Comparison of ENCODE assay signal across 8 mouse cellular contexts in genomic region chr5:30622177-30622840, GRCm38 (mm10). TPM values are rescaled to one million over a fixed set of nuclear protein-coding genes. Genes with fewer than 3 reads are reported as not detected.
DNase-seq lines count a peak whose midpoint lies in the region; ATAC-seq and TF ChIP-seq lines count a peak whose summit lies in the region.

No protein-coding gene starts in this region.

- TF ChIP-seq POLR2A in brain, embryonic 14.5 days (IDR thresholded peaks at IDR 0.05; ENCODE audit: borderline replicate concordance, extremely low read depth, insufficient read depth, insufficient read length, poor library complexity, severe bottlenecking), result no peak

- H3K4me2 ChIP-seq in kidney, embryonic 14.5 days (replicated peaks; ENCODE audit: low read depth, low read length), result peak overlapping the region; percentile 65
- peak overlapping the region; percentile 57 for H3K4me2 ChIP-seq in heart, embryonic 16.5 days (ENCODE audit: low read depth, low read length)
- H3K4me2 ChIP-seq in liver, embryonic 12.5 days, result peak overlapping the region; percentile 60
- H3K4me2 ChIP-seq in midbrain, postnatal 0 days (ENCODE audit: low read depth, low read length, poor library complexity, severe bottlenecking), result peak overlapping the region; percentile 47

- WGBS in kidney, embryonic 14.5 days, result 2% methylated on average over 68 of the region's 69 CpGs
- 13% methylated on average over 69 of the region's 69 CpGs for WGBS in heart, embryonic 16.5 days
- 5% methylated on average over 69 of the region's 69 CpGs for WGBS in liver, embryonic 12.5 days (ENCODE audit: insufficient replicate concordance)
- WGBS in midbrain, postnatal 0 days, result 4% methylated on average over 69 of the region's 69 CpGs

- H3K9me3 ChIP-seq in kidney, embryonic 14.5 days (ENCODE audit: control insufficient read depth, low read length), result no peaks in the 10 kb centered on the region
- no peaks in the 10 kb centered on the region for H3K9me3 ChIP-seq in heart, embryonic 16.5 days (replicated peaks; ENCODE audit: control insufficient read depth, low read length)
- no peaks in the 10 kb centered on the region for H3K9me3 ChIP-seq in liver, embryonic 12.5 days (replicated peaks)
- H3K9me3 ChIP-seq in midbrain, postnatal 0 days (ENCODE audit: low read length), result no peaks in the 10 kb centered on the region

- 0 out of 2 replicates have a peak, but pooled peaks cover 8% of the 10 kb centered on the region for H3K4me1 ChIP-seq in kidney, embryonic 14.5 days (ENCODE audit: control insufficient read depth, insufficient read depth, low read length)
- peaks cover 24% of the 10 kb centered on the region for H3K4me1 ChIP-seq in heart, embryonic 16.5 days (ENCODE audit: control insufficient read depth, insufficient read depth, low read length)
- H3K4me1 ChIP-seq in liver, embryonic 12.5 days, result peaks cover 22% of the 10 kb centered on the region
- H3K4me1 ChIP-seq in midbrain, postnatal 0 days (ENCODE audit: insufficient read depth, low read length), result peaks cover 9% of the 10 kb centered on the region; the same call in 1 of the 2 replicates

- H3K36me3 ChIP-seq in kidney, embryonic 14.5 days (ENCODE audit: control insufficient read depth, insufficient read depth, low read length), result no peaks in the 10 kb centered on the region
- no peaks in the 10 kb centered on the region for H3K36me3 ChIP-seq in heart, embryonic 16.5 days (ENCODE audit: control insufficient read depth, insufficient read depth)
- no peaks in the 10 kb centered on the region for H3K36me3 ChIP-seq in liver, embryonic 12.5 days
- H3K36me3 ChIP-seq in midbrain, postnatal 0 days (ENCODE audit: insufficient read depth, low read length), result no peaks in the 10 kb centered on the region

- no peak overlapping the region for H3K27ac ChIP-seq in kidney, embryonic 14.5 days (ENCODE audit: low read depth, low read length)
- H3K27ac ChIP-seq in heart, embryonic 16.5 days (ENCODE audit: low read length), result no peak overlapping the region
- H3K27ac ChIP-seq in liver, embryonic 12.5 days, result no peak overlapping the region
- no peak overlapping the region for H3K27ac ChIP-seq in midbrain, postnatal 0 days (ENCODE audit: low read depth, low read length)

- peak overlapping the region; percentile 38 for H3K4me3 ChIP-seq in kidney, embryonic 14.5 days (ENCODE audit: low read length)
- peak overlapping the region; percentile 33 for H3K4me3 ChIP-seq in heart, embryonic 16.5 days (ENCODE audit: low read length)
- H3K4me3 ChIP-seq in liver, embryonic 12.5 days, result peak overlapping the region; percentile 33
- H3K4me3 ChIP-seq in midbrain, postnatal 0 days (ENCODE audit: low read depth, low read length), result peak overlapping the region; percentile 21

- DNase-seq in kidney, adult 18-20 months, result no peak
- peak; percentile 52 for DNase-seq in brain, embryonic 14.5 days (ENCODE audit: low read depth)
- peak; percentile 30 for DNase-seq in midbrain, postnatal 0 days (ENCODE audit: low spot score)
- peak; percentile 40 for DNase-seq in thymus, postnatal 14 days
- no peak for DNase-seq in gastrocnemius, adult 18-20 months (ENCODE audit: low spot score)

- peak overlapping the region; percentile 42; the same call in 1 of the 2 replicates for H3K9ac ChIP-seq in kidney, embryonic 14.5 days (ENCODE audit: low read depth, low read length)
- H3K9ac ChIP-seq in heart, embryonic 16.5 days (ENCODE audit: low read length), result peak overlapping the region; percentile 35
- H3K9ac ChIP-seq in liver, embryonic 12.5 days, result peak overlapping the region; percentile 8; the same call in 1 of the 2 replicates
- H3K9ac ChIP-seq in midbrain, postnatal 0 days (replicated peaks; ENCODE audit: low read length, poor library complexity, severe bottlenecking), result peak overlapping the region; percentile 42; the same call in 1 of the 2 replicates

- ATAC-seq in kidney, embryonic 14.5 days (ENCODE audit: low FRiP score, low TSS enrichment), result peak; percentile 72
- ATAC-seq in heart, embryonic 16.5 days (replicated peaks; ENCODE audit: extremely low read depth, insufficient read depth, low FRiP score), result no peak
- no peak for ATAC-seq in liver, embryonic 12.5 days
- peak; percentile 54 for ATAC-seq in midbrain, postnatal 0 days (ENCODE audit: low FRiP score)

- H3K27me3 ChIP-seq in kidney, embryonic 14.5 days (ENCODE audit: control insufficient read depth, insufficient read depth, low read length), result peaks cover 12% of the 10 kb centered on the region
- H3K27me3 ChIP-seq in heart, embryonic 16.5 days (ENCODE audit: control insufficient read depth, insufficient read depth, low read length), result peaks cover 19% of the 10 kb centered on the region
- H3K27me3 ChIP-seq in liver, embryonic 12.5 days (replicated peaks), result peaks cover 81% of the 10 kb centered on the region
- H3K27me3 ChIP-seq in midbrain, postnatal 0 days (ENCODE audit: insufficient read depth, low read length), result peaks cover 8% of the 10 kb centered on the region

- peak; percentile 8; the same call in 1 of the 2 replicates for TF ChIP-seq CTCF in brain, embryonic 14.5 days (IDR thresholded peaks at IDR 0.05; ENCODE audit: borderline replicate concordance, extremely low read depth, insufficient read depth, insufficient read length)
- TF ChIP-seq CTCF in midbrain, postnatal 0 days (IDR thresholded peaks at IDR 0.05), result no peak

RNA-seq across cellular contexts. Expression of gene Slc35f6, which starts 25.4 kb away (rescaled TPM):
- 15.8 and 27.6 TPM in 2 replicates for polyA plus RNA-seq in kidney, embryonic 14.5 days (2014; fragmentation: Nextera tagmentation; extraction: Ambion mirVana)
- polyA plus RNA-seq in brain, embryonic 14.5 days (2012; rRNA removed), result 44.4 and 52.9 TPM in 2 replicates
- 25.6 and 25.7 TPM in 2 replicates for polyA plus RNA-seq in heart, embryonic 16.5 days (2015; fragmentation: Nextera tagmentation; extraction: Ambion mirVana)
- polyA plus RNA-seq in liver, embryonic 12.5 days (2016; fragmentation: Nextera tagmentation; extraction: Ambion mirVana), result 10.3 and 12.1 TPM in 2 replicates
- total RNA-seq in midbrain, postnatal 0 days (2014; rRNA removed), result 62.5 and 65.3 TPM in 2 replicates
- polyA plus RNA-seq in midbrain, postnatal 0 days (2015; fragmentation: Nextera tagmentation; extraction: Ambion mirVana), result 25.1 and 30.9 TPM in 2 replicates
- total RNA-seq in gastrocnemius, adult 18-20 months (2021), result 10 to 100 TPM; 11.3 to 11.9 TPM

RNA-seq across cellular contexts. Expression of gene Kcnk3, which starts 34.3 kb away (rescaled TPM):
- polyA plus RNA-seq in kidney, embryonic 14.5 days (2014; fragmentation: Nextera tagmentation; extraction: Ambion mirVana), result 1.5 and 2.1 TPM in 2 replicates
- 5.5 and 10.9 TPM in 2 replicates for polyA plus RNA-seq in brain, embryonic 14.5 days (2012; rRNA removed)
- polyA plus RNA-seq in heart, embryonic 16.5 days (2015; fragmentation: Nextera tagmentation; extraction: Ambion mirVana), result 15.3 and 19.2 TPM in 2 replicates
- polyA plus RNA-seq in liver, embryonic 12.5 days (2016; fragmentation: Nextera tagmentation; extraction: Ambion mirVana), result 0.08 and 0.26 TPM in 2 replicates
- total RNA-seq in midbrain, postnatal 0 days (2014; rRNA removed), result 18.8 and 21.8 TPM in 2 replicates
- 12.2 and 12.3 TPM in 2 replicates for polyA plus RNA-seq in midbrain, postnatal 0 days (2015; fragmentation: Nextera tagmentation; extraction: Ambion mirVana)
- total RNA-seq in gastrocnemius, adult 18-20 months (2021), result under 1 TPM; 0.18 to 0.59 TPM

RNA-seq across cellular contexts. Expression of gene Cenpa, which starts 44.3 kb away (rescaled TPM):
- 363 and 456 TPM in 2 replicates for polyA plus RNA-seq in kidney, embryonic 14.5 days (2014; fragmentation: Nextera tagmentation; extraction: Ambion mirVana)
- 55.9 and 105 TPM in 2 replicates for polyA plus RNA-seq in brain, embryonic 14.5 days (2012; rRNA removed)
- polyA plus RNA-seq in heart, embryonic 16.5 days (2015; fragmentation: Nextera tagmentation; extraction: Ambion mirVana), result 210 and 225 TPM in 2 replicates
- polyA plus RNA-seq in liver, embryonic 12.5 days (2016; fragmentation: Nextera tagmentation; extraction: Ambion mirVana), result 259 and 265 TPM in 2 replicates
- 8.9 and 9.4 TPM in 2 replicates for total RNA-seq in midbrain, postnatal 0 days (2014; rRNA removed)
- 19.6 and 22.6 TPM in 2 replicates for polyA plus RNA-seq in midbrain, postnatal 0 days (2015; fragmentation: Nextera tagmentation; extraction: Ambion mirVana)
- total RNA-seq in gastrocnemius, adult 18-20 months (2021), result 1 to 10 TPM in 1 of 2 experiments, under 1 TPM in 1; 0.96 to 2.5 TPM

Comparison
In these comparisons a context has a peak if more than half of its experiments do, and no peak if none do; other contexts are left out.
1. ATAC-seq: peak in kidney, embryonic 14.5 days (single experiment) and midbrain, postnatal 0 days (single experiment); none in heart, embryonic 16.5 days (single experiment) and liver, embryonic 12.5 days (single experiment).
2. DNase-seq: peak in brain, embryonic 14.5 days (single experiment), midbrain, postnatal 0 days (single experiment) and thymus, postnatal 14 days (single experiment); none in kidney, adult 18-20 months (single experiment) and gastrocnemius, adult 18-20 months (single experiment).
3. Peak in every context shown above with its lines, with median percentiles within 50 percentile points of each other: H3K4me2 ChIP-seq, H3K4me3 ChIP-seq and H3K9ac ChIP-seq.